Mouse (Mus musculus) liver, adult 2 months (tissue): ENCODE measurements around the gene Melk.

Experiments used
- CTCF ChIP-seq: fragments of 200-500 bp; IDR thresholded peaks from 2 replicates; pipeline ENCODE4 v1.5.1; 2011; ENCODE audit warnings: low read depth, low read length, control low read depth
- POLR2A ChIP-seq: fragments of 200-500 bp; IDR thresholded peaks from 2 replicates; pipeline ENCODE4 v1.6.1; 2011; ENCODE audit warnings: low read length, control low read depth; ENCODE audit not compliant: insufficient read depth; ENCODE audit errors: extremely low read depth

DNA sequence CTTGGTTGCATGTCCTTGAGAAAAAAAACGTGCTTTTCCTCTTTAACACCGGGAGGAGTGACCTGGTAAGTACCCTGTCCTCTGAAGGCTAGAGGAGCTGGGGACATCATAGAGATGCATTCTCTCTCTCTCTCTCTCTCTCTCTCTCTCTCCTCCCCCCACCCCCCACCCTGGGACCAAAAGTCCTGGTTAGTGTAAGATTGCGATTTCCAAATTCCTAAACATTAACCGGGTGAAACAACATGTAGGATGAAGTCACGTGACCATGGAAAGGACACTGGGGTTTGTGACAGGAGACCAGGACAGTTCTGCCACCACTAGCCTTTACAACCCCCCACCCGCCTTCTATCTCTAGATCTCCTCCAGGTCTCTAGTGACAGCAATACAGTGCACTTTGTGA, 47.5 kb upstream of the Melk start:
- TF ChIP-seq POLR2A (no peak), CTCF (no peak)
